Mouse (Mus musculus): ENCODE measurements around the gene Pdpr. TPM values are rescaled to one million over a fixed set of nuclear protein-coding genes. Genes with fewer than 3 reads are reported as not detected.

Gene Pdpr
- 18.8 TPM for polyA plus RNA-seq (2017; shearing (Covaris generic))

DNA sequence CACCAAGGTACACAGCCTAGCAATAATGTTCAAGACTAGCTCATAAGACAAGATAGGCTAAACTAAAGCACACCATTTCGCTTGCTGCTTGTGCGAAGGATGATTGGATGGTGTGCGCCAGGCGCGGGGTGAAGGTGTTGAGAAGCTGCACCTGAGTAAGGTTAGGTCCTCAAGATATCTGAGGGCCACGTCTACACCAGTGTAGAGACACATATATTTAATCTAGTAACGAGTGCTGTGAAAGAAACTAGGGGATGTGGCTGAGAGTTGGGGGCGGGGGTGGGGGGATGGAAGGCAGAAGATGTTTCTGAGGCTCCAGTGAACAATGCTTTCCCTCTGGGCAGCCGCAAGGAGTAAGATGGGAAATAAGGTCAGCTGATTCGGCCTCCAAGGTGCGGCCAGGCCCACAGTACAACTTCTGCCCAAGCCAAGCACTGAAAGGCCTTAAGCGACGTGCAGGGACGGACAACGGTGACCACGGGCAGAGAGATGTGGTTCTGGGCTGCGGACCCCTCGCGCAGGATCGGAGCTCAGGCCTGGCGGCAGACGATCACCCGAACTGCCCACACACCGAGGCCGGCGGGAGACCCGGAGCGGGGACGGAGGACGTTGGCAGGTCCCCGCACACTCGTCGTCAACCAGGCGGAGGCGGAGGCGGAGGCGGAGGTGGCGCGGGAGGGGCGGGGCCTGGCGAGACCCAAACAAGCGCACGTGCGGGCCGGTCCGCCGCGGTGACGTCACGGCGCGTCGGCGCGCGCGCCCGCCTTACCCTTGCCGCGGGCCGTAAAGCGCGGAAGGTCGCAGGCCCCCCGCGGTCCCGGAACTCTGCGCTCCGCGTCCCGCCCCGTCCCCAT, at the start of gene Pdpr:
Gene Pdpr, plus strand, starts transcription at position 766 of the 854 bp plus-strand sequence.

DNA sequence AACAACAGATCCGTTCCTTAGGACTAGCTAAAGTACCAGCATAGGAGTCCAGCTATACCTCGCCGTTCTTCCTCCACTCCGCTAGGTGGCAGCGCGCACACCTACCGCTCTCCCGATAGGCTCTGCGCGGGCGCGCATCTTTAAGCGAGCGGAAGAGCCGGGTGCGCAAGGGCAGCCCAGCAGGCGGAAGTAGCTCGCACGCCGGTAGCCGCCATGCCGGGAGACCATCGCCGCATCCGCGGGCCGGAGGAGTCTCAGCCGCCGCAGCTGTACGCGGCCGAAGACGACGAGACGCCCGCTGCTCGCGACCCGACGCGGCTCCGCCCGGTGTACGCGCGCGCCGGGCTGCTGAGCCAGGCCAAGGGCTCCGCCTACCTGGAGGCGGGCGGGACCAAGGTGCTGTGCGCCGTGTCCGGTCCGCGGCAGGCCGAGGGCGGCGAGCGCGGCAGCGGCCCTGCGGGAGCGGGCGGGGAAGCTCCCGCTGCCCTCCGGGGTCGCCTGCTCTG, 38.2 kb upstream of the Pdpr start, which contains the start of gene Exosc6:
Gene Exosc6, plus strand, starts transcription at position 182 of the 506 bp plus-strand sequence.

DNA sequence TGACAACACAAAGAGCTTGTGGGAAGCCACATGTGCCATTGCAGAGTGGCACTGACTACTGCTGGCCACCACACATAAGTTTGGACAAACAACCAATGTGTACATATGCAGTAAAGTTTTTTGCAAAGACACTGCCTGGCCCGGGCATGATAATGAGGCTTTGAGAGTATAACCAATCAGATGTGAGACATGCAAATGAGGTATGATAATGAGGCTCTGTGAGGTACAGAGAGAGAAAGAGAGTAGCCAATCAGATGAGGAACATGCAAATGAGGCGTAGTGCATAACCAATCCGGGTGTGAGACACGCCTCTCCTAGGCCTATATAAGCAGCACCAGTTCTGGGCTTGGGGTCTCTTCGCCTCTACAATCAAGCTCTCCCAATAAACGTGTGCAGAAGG, 2.1 kb upstream of the Pdpr start, which contains the start of gene Clec18a:
Gene Clec18a, minus strand, starts transcription at position 101 of the 400 bp plus-strand sequence.

Other genes with a start within 250 kb of the Pdpr start
- gene Cog4, start 248.0 kb upstream of the Pdpr start, polyA plus RNA-seq (2017; shearing (Covaris generic)): 56.0 TPM
- gene Sf3b3, start 247.8 kb upstream of the Pdpr start, polyA plus RNA-seq (2017; shearing (Covaris generic)): 180 TPM
- gene Fuk, start 192.1 kb upstream of the Pdpr start, polyA plus RNA-seq (2017; shearing (Covaris generic)): 11.8 TPM
- 38.0 TPM for gene St3gal2, start 174.7 kb upstream of the Pdpr start, polyA plus RNA-seq (2017; shearing (Covaris generic))
- gene Ddx19a, start 96.8 kb upstream of the Pdpr start, polyA plus RNA-seq (2017; shearing (Covaris generic)): 23.9 TPM
- gene Ddx19b, start 62.9 kb upstream of the Pdpr start, polyA plus RNA-seq (2017; shearing (Covaris generic)): 14.8 TPM
- 45.1 TPM for gene Aars, start 61.5 kb upstream of the Pdpr start, polyA plus RNA-seq (2017; shearing (Covaris generic))
- gene Exosc6, start 38.3 kb upstream of the Pdpr start, polyA plus RNA-seq (2017; shearing (Covaris generic)): 34.5 TPM
- gene Clec18a, start 2.2 kb upstream of the Pdpr start, polyA plus RNA-seq (2017; shearing (Covaris generic)): not detected
- gene Glg1, start 164.6 kb downstream of the Pdpr start, polyA plus RNA-seq (2017; shearing (Covaris generic)): 106 TPM
- 33.2 TPM for gene Rfwd3, start 205.6 kb downstream of the Pdpr start, polyA plus RNA-seq (2017; shearing (Covaris generic))
- gene Mlkl, start 243.5 kb downstream of the Pdpr start, polyA plus RNA-seq (2017; shearing (Covaris generic)): 2.1 TPM

Measured in CD4-positive, CD25-positive, alpha-beta regulatory T cell (primary cell).